Mouse (Mus musculus): ENCODE data around the gene Hist1h4i. TPM values are rescaled to one million over a fixed set of nuclear protein-coding genes. Genes with fewer than 3 reads are reported as not detected.

Gene Hist1h4i
- total and polyA plus RNA-seq, 3 experiments = 10.4 to 1,065 TPM; not detected in 1

DNA sequence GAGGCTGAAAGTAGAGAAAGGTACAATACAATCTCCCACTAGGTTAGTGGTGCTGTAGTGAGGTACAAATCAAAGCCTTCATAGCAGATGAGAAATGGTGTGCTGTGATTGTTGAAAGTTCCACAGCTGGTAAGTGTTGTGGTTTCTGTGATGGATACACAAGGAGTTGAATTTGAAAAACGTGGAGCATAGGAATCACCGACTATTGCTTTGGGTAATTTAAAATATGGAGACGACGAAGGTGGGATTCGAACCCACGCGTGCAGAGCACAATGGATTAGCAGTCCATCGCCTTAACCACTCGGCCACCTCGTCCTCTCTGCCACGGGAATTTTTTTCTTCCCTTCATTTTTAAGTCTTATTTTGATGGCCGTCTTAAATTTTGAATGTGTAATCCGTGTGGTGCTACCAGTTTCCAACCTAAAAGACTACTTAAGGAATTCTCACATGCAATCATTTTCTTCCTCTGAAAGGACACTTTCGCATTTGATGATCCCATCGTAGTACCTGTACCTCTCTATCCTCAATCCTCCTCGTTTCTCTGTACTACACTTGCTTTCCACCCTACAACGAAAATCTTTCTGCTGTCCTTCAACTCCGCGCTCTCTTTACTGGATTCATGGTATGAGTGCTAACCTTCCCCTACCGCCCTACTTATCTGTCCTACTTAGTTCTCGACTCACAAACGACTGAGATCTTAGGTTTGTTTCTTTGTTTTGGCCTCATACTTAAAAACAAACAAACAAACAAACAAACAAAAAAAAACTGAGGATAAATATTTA is 47.0 kb downstream of the Hist1h4i start (continued):
- TF ChIP-seq GATA1 (IDR thresholded peaks at IDR 0.05; ENCODE audit: low read depth, low read length) = peak; percentile 20; the same call in 1 of the 2 replicates
- no peak for TF ChIP-seq ZKSCAN1 (IDR thresholded peaks at IDR 0.05; ENCODE audit: low read depth, low read length)
- no peak for TF ChIP-seq EP300 (IDR thresholded peaks at IDR 0.05; ENCODE audit: low read depth in 1 of 2, low read length in 2 of 2)
- no peak for TF ChIP-seq NRF1 (IDR thresholded peaks at IDR 0.05; ENCODE audit: insufficient read depth, low read depth, low read length, poor library complexity, severe bottlenecking)
- TF ChIP-seq MAZ (IDR thresholded peaks at IDR 0.05; ENCODE audit: low read depth, low read length) = no peak

DNA sequence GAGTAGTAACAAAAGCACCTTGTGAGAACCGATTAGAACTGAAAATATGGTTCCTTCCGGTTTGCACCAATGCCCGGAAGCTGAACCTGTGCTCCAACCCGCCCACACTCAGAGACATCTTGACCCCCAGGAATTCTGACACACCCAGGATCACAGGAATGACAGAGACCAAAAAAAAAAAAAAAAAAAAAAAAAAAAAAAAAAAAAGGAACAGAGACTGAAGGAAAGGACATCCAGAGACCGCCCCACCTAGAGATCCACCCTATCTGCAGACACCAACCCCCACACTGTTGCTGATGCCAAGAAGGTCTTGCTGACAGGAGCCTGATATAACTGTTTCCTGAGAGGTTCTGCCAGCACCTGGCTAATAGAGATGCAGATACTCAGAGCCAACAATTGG is 48.6 kb downstream of the Hist1h4i start:
- Histone ChIP-seq H3K4me3 (ENCODE audit: control insufficient read depth in 1 of 2, insufficient read depth in 1 of 2, low read depth in 2 of 2, low read length in 2 of 2) (no peak overlapping the region), H3K27ac (ENCODE audit: control insufficient read depth, low read depth, low read length) (no peak overlapping the region), H3K9me3 (replicated peaks; ENCODE audit: insufficient read depth, low read length) (no peaks in the 10 kb centered on the region), H3K27me3 (ENCODE audit: control insufficient read depth in 1 of 2, insufficient read depth in 2 of 2, low read length in 2 of 2) (no peaks in the 10 kb centered on the region), H3K9ac (ENCODE audit: control insufficient read depth, low read depth, low read length, poor library complexity, severe bottlenecking) (no peak overlapping the region), H3K4me1 (ENCODE audit: control insufficient read depth in 1 of 2, insufficient read depth in 2 of 2, low read length in 2 of 2) (peaks cover 0 to 9% of the 10 kb centered on the region in 2 experiments; a peak in 1 of 4 replicates), H3K36me3 (ENCODE audit: control insufficient read depth in 1 of 2, insufficient read depth in 2 of 2, low read length in 2 of 2) (peaks cover 0 to 9% of the 10 kb centered on the region in 2 experiments; a peak in 2 of 4 replicates), H3K79me2 (ENCODE audit: control insufficient read depth, insufficient read depth, low read length, poor library complexity) (no peaks in the 10 kb centered on the region)
- TF ChIP-seq ZNF384 (IDR thresholded peaks at IDR 0.05; ENCODE audit: low read depth, low read length) (peak; percentile 5; the same call in 1 of the 2 replicates), MYC (IDR thresholded peaks at IDR 0.05; ENCODE audit: low read depth, low read length) (no peak), NELFE (IDR thresholded peaks at IDR 0.05; ENCODE audit: low read depth, low read length) (no peak), HCFC1 (IDR thresholded peaks at IDR 0.05; ENCODE audit: low read depth, low read length) (no peak), MAZ (IDR thresholded peaks at IDR 0.05; ENCODE audit: low read depth, low read length) (no peak), TBP (IDR thresholded peaks at IDR 0.05; ENCODE audit: low read depth, low read length) (no peak), USF2 (IDR thresholded peaks at IDR 0.05; ENCODE audit: borderline replicate concordance in 1 of 2, insufficient read depth in 1 of 2, low read depth in 1 of 2, low read length in 2 of 2) (no peak)
- DNase-seq (ENCODE audit: low read depth, low spot score) = no peak

Other genes with a start within 250 kb of the Hist1h4i start
- gene Hist1h2bq, start 231.2 kb downstream of the Hist1h4i start, total RNA-seq (2012; rRNA removed) = 2,195 and 3,125 TPM in 2 replicates
- gene Hist1h2bq, start 231.2 kb downstream of the Hist1h4i start, polyA plus RNA-seq (2012; ENCODE audit: insufficient read depth in 1 of 2, insufficient read length in 2 of 2, low read depth in 1 of 2, low replicate concordance in 2 of 2, missing spikeins in 1 of 2) = 1 to 10 TPM in 1 of 2 experiments, not detected in 1; 6.2 TPM
- gene Hist1h2ao, start 230.9 kb downstream of the Hist1h4i start, total RNA-seq (2012; rRNA removed) = 1.6 TPM in 1 of 2 replicates, not detected in the other
- 1,000 to 10,000 TPM in 1 of 2 experiments, not detected in 1; 1,152 TPM for gene Hist1h2ao, start 230.9 kb downstream of the Hist1h4i start, polyA plus RNA-seq (2012; ENCODE audit: insufficient read depth in 1 of 2, insufficient read length in 2 of 2, low read depth in 1 of 2, low replicate concordance in 2 of 2, missing spikeins in 1 of 2)
- 28.0 and 49.2 TPM in 2 replicates for gene Hist1h4m, start 229.6 kb downstream of the Hist1h4i start, total RNA-seq (2012; rRNA removed)
- gene Hist1h4m, start 229.6 kb downstream of the Hist1h4i start, polyA plus RNA-seq (2012; ENCODE audit: insufficient read depth in 1 of 2, insufficient read length in 2 of 2, low read depth in 1 of 2, low replicate concordance in 2 of 2, missing spikeins in 1 of 2) = 10 to 100 TPM in 1 of 2 experiments, not detected in 1; 27.5 TPM
- 9,853 and 10,418 TPM in 2 replicates for gene Hist1h4n, start 209.2 kb downstream of the Hist1h4i start, total RNA-seq (2012; rRNA removed)
- gene Hist1h4n, start 209.2 kb downstream of the Hist1h4i start, polyA plus RNA-seq (2012; ENCODE audit: insufficient read depth in 1 of 2, insufficient read length in 2 of 2, low read depth in 1 of 2, low replicate concordance in 2 of 2, missing spikeins in 1 of 2) = 1 to 10 TPM in 1 of 2 experiments, not detected in 1; 9.0 TPM
- 3,706 and 4,747 TPM in 2 replicates for gene Hist1h2ap, start 207.9 kb downstream of the Hist1h4i start, total RNA-seq (2012; rRNA removed)
- 100 to 1,000 TPM in 1 of 2 experiments, not detected in 1; 727 TPM for gene Hist1h2ap, start 207.9 kb downstream of the Hist1h4i start, polyA plus RNA-seq (2012; ENCODE audit: insufficient read depth in 1 of 2, insufficient read length in 2 of 2, low read depth in 1 of 2, low replicate concordance in 2 of 2, missing spikeins in 1 of 2)
- 2,013 and 2,821 TPM in 2 replicates for gene Hist1h2br, start 207.6 kb downstream of the Hist1h4i start, total RNA-seq (2012; rRNA removed)
- 1 to 10 TPM in 1 of 2 experiments, not detected in 1; 6.0 TPM for gene Hist1h2br, start 207.6 kb downstream of the Hist1h4i start, polyA plus RNA-seq (2012; ENCODE audit: insufficient read depth in 1 of 2, insufficient read length in 2 of 2, low read depth in 1 of 2, low replicate concordance in 2 of 2, missing spikeins in 1 of 2)
- 0.42 and 0.52 TPM in 2 replicates for gene Zfp184, start 96.3 kb downstream of the Hist1h4i start, total RNA-seq (2012; rRNA removed)
- gene Zfp184, start 96.3 kb downstream of the Hist1h4i start, polyA plus RNA-seq (2012; ENCODE audit: insufficient read depth in 1 of 2, insufficient read length in 2 of 2, low read depth in 1 of 2, low replicate concordance in 2 of 2, missing spikeins in 1 of 2) = 1 to 10 TPM in 1 of 2 experiments, not detected in 1; 1.0 TPM
- gene Pom121l2, start 60.2 kb downstream of the Hist1h4i start, total RNA-seq (2012; rRNA removed) = not detected in 2 replicates
- gene Pom121l2, start 60.2 kb downstream of the Hist1h4i start, polyA plus RNA-seq (2012; ENCODE audit: insufficient read depth in 1 of 2, insufficient read length in 2 of 2, low read depth in 1 of 2, low replicate concordance in 2 of 2, missing spikeins in 1 of 2) = not detected
- gene Prss16, start 31.6 kb downstream of the Hist1h4i start, total RNA-seq (2012; rRNA removed) = not detected in 2 replicates
- gene Prss16, start 31.6 kb downstream of the Hist1h4i start, polyA plus RNA-seq (2012; ENCODE audit: insufficient read depth in 1 of 2, insufficient read length in 2 of 2, low read depth in 1 of 2, low replicate concordance in 2 of 2, missing spikeins in 1 of 2) = under 1 TPM in 1 of 2 experiments, not detected in 1; 0.47 TPM
- 1,264 and 1,284 TPM in 2 replicates for gene Hist1h2ah, start 5.8 kb downstream of the Hist1h4i start, total RNA-seq (2012; rRNA removed)
- 1 to 10 TPM in 1 of 2 experiments, not detected in 1; 3.7 TPM for gene Hist1h2ah, start 5.8 kb downstream of the Hist1h4i start, polyA plus RNA-seq (2012; ENCODE audit: insufficient read depth in 1 of 2, insufficient read length in 2 of 2, low read depth in 1 of 2, low replicate concordance in 2 of 2, missing spikeins in 1 of 2)
- 2,495 and 3,316 TPM in 2 replicates for gene Hist1h2bk, start 5.5 kb downstream of the Hist1h4i start, total RNA-seq (2012; rRNA removed)
- gene Hist1h2bk, start 5.5 kb downstream of the Hist1h4i start, polyA plus RNA-seq (2012; ENCODE audit: insufficient read depth in 1 of 2, insufficient read length in 2 of 2, low read depth in 1 of 2, low replicate concordance in 2 of 2, missing spikeins in 1 of 2) = 1 to 10 TPM in 1 of 2 experiments, not detected in 1; 5.7 TPM
- gene Hist1h2ag, start 1.6 kb upstream of the Hist1h4i start, total RNA-seq (2012; rRNA removed) = 766 and 975 TPM in 2 replicates
- gene Hist1h2ag, start 1.6 kb upstream of the Hist1h4i start, polyA plus RNA-seq (2012; ENCODE audit: insufficient read depth in 1 of 2, insufficient read length in 2 of 2, low read depth in 1 of 2, low replicate concordance in 2 of 2, missing spikeins in 1 of 2) = 1 to 10 TPM in 1 of 2 experiments, not detected in 1; 5.9 TPM
- 2,032 and 2,655 TPM in 2 replicates for gene Hist1h2bj, start 1.9 kb upstream of the Hist1h4i start, total RNA-seq (2012; rRNA removed)
- 1 to 10 TPM in 1 of 2 experiments, not detected in 1; 4.7 TPM for gene Hist1h2bj, start 1.9 kb upstream of the Hist1h4i start, polyA plus RNA-seq (2012; ENCODE audit: insufficient read depth in 1 of 2, insufficient read length in 2 of 2, low read depth in 1 of 2, low replicate concordance in 2 of 2, missing spikeins in 1 of 2)
- not detected in 2 replicates for gene Vmn1r188, start 43.1 kb upstream of the Hist1h4i start, total RNA-seq (2012; rRNA removed)
- gene Vmn1r188, start 43.1 kb upstream of the Hist1h4i start, polyA plus RNA-seq (2012; ENCODE audit: insufficient read depth in 1 of 2, insufficient read length in 2 of 2, low read depth in 1 of 2, low replicate concordance in 2 of 2, missing spikeins in 1 of 2) = not detected
- not detected in 2 replicates for gene Vmn1r189, start 64.5 kb upstream of the Hist1h4i start, total RNA-seq (2012; rRNA removed)
- not detected for gene Vmn1r189, start 64.5 kb upstream of the Hist1h4i start, polyA plus RNA-seq (2012; ENCODE audit: insufficient read depth in 1 of 2, insufficient read length in 2 of 2, low read depth in 1 of 2, low replicate concordance in 2 of 2, missing spikeins in 1 of 2)
- not detected in 2 replicates for gene Vmn1r191, start 142.6 kb upstream of the Hist1h4i start, total RNA-seq (2012; rRNA removed)
- not detected for gene Vmn1r191, start 142.6 kb upstream of the Hist1h4i start, polyA plus RNA-seq (2012; ENCODE audit: insufficient read depth in 1 of 2, insufficient read length in 2 of 2, low read depth in 1 of 2, low replicate concordance in 2 of 2, missing spikeins in 1 of 2)
- not detected in 2 replicates for gene Vmn1r192, start 149.8 kb upstream of the Hist1h4i start, total RNA-seq (2012; rRNA removed)
- not detected for gene Vmn1r192, start 149.8 kb upstream of the Hist1h4i start, polyA plus RNA-seq (2012; ENCODE audit: insufficient read depth in 1 of 2, insufficient read length in 2 of 2, low read depth in 1 of 2, low replicate concordance in 2 of 2, missing spikeins in 1 of 2)
- gene Vmn1r193, start 181.8 kb upstream of the Hist1h4i start, total RNA-seq (2012; rRNA removed) = not detected in 2 replicates
- gene Vmn1r193, start 181.8 kb upstream of the Hist1h4i start, polyA plus RNA-seq (2012; ENCODE audit: insufficient read depth in 1 of 2, insufficient read length in 2 of 2, low read depth in 1 of 2, low replicate concordance in 2 of 2, missing spikeins in 1 of 2) = not detected
- gene Vmn1r194, start 202.9 kb upstream of the Hist1h4i start, total RNA-seq (2012; rRNA removed) = not detected in 2 replicates
- gene Vmn1r194, start 202.9 kb upstream of the Hist1h4i start, polyA plus RNA-seq (2012; ENCODE audit: insufficient read depth in 1 of 2, insufficient read length in 2 of 2, low read depth in 1 of 2, low replicate concordance in 2 of 2, missing spikeins in 1 of 2) = not detected
- gene Vmn1r195, start 229.2 kb upstream of the Hist1h4i start, total RNA-seq (2012; rRNA removed) = not detected in 2 replicates
- gene Vmn1r195, start 229.2 kb upstream of the Hist1h4i start, polyA plus RNA-seq (2012; ENCODE audit: insufficient read depth in 1 of 2, insufficient read length in 2 of 2, low read depth in 1 of 2, low replicate concordance in 2 of 2, missing spikeins in 1 of 2) = not detected
- 0.03 TPM in 1 of 2 replicates, not detected in the other for gene Vmn1r196, start 248.6 kb upstream of the Hist1h4i start, total RNA-seq (2012; rRNA removed)
- not detected for gene Vmn1r196, start 248.6 kb upstream of the Hist1h4i start, polyA plus RNA-seq (2012; ENCODE audit: insufficient read depth in 1 of 2, insufficient read length in 2 of 2, low read depth in 1 of 2, low replicate concordance in 2 of 2, missing spikeins in 1 of 2)

Data from MEL (cell line).